Mouse (Mus musculus) embryonic facial prominence, embryonic 14.5 days (tissue): ENCODE data around the gene Parvb. TPM values are rescaled to one million over a fixed set of nuclear protein-coding genes. Genes with fewer than 3 reads are reported as not detected.

Experiments used
- ATAC-seq: fragments of 200-750 bp; cut with Nextera tagmentation; 2 replicates; pipeline ENCODE4 v1.8.0; 2017; ENCODE audit warnings: low read depth, moderate number of reproducible peaks, moderate TSS enrichment
- DNase-seq: peaks from one replicate; pipeline ENCODE4 v3.0.0-alpha.2; 2015; ENCODE audit warnings: low spot score
- H3K27ac ChIP-seq: fragments of 300-500 bp; sonication (generic); replicated peaks from 2 replicates; pipeline ENCODE4 v1.5.1; 2014; ENCODE audit warnings: low read depth, mild to moderate bottlenecking, low read length, moderate library complexity
- H3K27me3 ChIP-seq: fragments of 300-500 bp; sonication (generic); replicated peaks from 2 replicates; pipeline ENCODE4 v1.6.1; 2014; ENCODE audit warnings: low read length; ENCODE audit not compliant: control insufficient read depth, insufficient read depth
- H3K36me3 ChIP-seq: fragments of 300-500 bp; sonication (generic); 2 replicates; pipeline ENCODE4 v1.6.1; 2014; ENCODE audit warnings: low read length, mixed read lengths; ENCODE audit not compliant: control insufficient read depth, insufficient read depth
- H3K4me1 ChIP-seq: fragments of 300-500 bp; sonication (generic); 2 replicates; pipeline ENCODE4 v1.6.1; 2014; ENCODE audit warnings: antibody characterized with exemption, low read length; ENCODE audit not compliant: control insufficient read depth, insufficient read depth
- H3K4me2 ChIP-seq: fragments of 300-500 bp; sonication (generic); 2 replicates; pipeline ENCODE4 v1.6.1; 2014; ENCODE audit warnings: low read depth, mild to moderate bottlenecking, low read length, moderate library complexity, mixed read lengths
- H3K4me3 ChIP-seq: fragments of 300-500 bp; sonication (generic); 2 replicates; pipeline ENCODE4 v1.5.1; 2014; ENCODE audit warnings: low read depth, mild to moderate bottlenecking, low read length
- H3K9ac ChIP-seq: fragments of 300-500 bp; sonication (generic); 2 replicates; pipeline ENCODE4 v1.6.1; 2014; ENCODE audit warnings: low read depth, mild to moderate bottlenecking, low read length, moderate library complexity, mixed read lengths
- H3K9me3 ChIP-seq: fragments of 300-500 bp; sonication (generic); 2 replicates; pipeline ENCODE4 v1.6.1; 2016; ENCODE audit warnings: low read length; ENCODE audit not compliant: control insufficient read depth
- WGBS: fragments of 180-500 bp; shearing (Covaris S2); extraction: QIAGEN DNeasy Blood & Tissue Kit; methylation state at CpG from one replicate; pipeline ENCODE4 v1.1.7; 2014; 5-methylcytosine and 5-hydroxymethylcytosine counted together
- polyA plus RNA-seq: library from polyadenylated mRNA; unstranded; fragments of >200 nt; fragmentation: Nextera tagmentation; extraction: Ambion mirVana; gene quantifications from 2 replicates; pipeline ENCODE4 v1.2.1, GENCODE M21; 2014

Gene Parvb
- polyA plus RNA-seq, 1 experiment from 2014 or later: 7.8 TPM

- no peak overlapping the region for H3K4me3 ChIP-seq
- 73% methylated on average over 12 of the region's 12 CpGs for WGBS
- ATAC-seq (no peak), DNase-seq (no peak)
- H3K9ac ChIP-seq: no peak overlapping the region
- no peak overlapping the region for H3K27ac ChIP-seq
- no peaks in the 10 kb centered on the region for H3K36me3 ChIP-seq
- H3K4me1 ChIP-seq: 0 out of 2 replicates have a peak, but pooled peaks cover 8% of the 10 kb centered on the region
- H3K27me3 ChIP-seq: no peaks in the 10 kb centered on the region
- H3K4me2 ChIP-seq: no peak overlapping the region
- no peaks in the 10 kb centered on the region for H3K9me3 ChIP-seq
Measured at GRCm38 (mm10) chr15:84256254-84256850, 24.5 kb downstream of the Parvb start.

GRCm38 (mm10) chr15:84256864-84257263 lies 25.0 kb downstream of the Parvb start:
- DNase-seq: no peak
- Histone ChIP-seq H3K4me2 (no peak overlapping the region), H3K4me1 (0 out of 2 replicates have a peak, but pooled peaks cover 8% of the 10 kb centered on the region), H3K9me3 (no peaks in the 10 kb centered on the region), H3K4me3 (no peak overlapping the region), H3K27ac (no peak overlapping the region), H3K9ac (no peak overlapping the region), H3K36me3 (no peaks in the 10 kb centered on the region), H3K27me3 (no peaks in the 10 kb centered on the region)
- ATAC-seq: no peak
- WGBS: 90% methylated on average over 5 of the region's 5 CpGs

DNA sequence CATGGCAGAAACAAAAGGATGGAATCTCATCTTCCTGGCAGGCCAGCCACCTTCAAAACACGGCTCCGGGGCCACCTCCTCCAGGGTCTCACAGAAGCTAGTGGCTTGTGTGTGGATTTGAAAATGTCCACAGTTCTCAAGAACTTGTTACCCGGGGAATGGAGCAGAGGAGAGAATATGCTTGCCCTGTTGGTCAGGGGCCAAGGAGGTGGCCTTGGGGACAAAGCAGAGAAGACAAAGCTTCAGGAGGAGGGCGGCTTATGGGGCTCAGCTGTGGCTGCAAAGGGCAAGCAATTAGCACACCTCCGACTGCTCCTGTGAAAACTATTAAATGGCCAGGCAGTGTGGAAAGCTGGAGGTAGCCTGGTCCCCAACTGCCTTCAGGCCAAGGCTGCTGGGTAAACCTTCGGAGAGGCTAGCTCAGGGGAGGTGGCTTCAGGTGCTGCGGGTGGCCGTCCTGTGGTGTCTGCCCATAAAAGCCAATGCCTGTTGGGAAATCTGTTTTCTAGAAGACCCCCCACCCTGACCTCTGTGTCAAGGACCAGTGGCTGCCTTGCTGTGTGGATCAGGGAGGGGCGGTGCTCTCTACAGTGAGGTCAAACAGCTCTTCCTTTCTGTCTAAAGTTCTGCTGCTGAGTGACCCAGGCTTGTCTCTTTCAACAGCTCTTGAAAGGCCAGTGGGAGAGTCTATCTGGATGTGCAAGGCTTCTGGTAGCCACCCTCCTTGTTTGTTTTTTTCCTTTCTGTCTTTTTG lies 26.9 kb downstream of the Parvb start:
- Histone ChIP-seq H3K4me2 (no peak overlapping the region), H3K27me3 (no peaks in the 10 kb centered on the region), H3K27ac (no peak overlapping the region), H3K4me3 (no peak overlapping the region), H3K36me3 (no peaks in the 10 kb centered on the region), H3K9ac (no peak overlapping the region), H3K4me1 (no peaks in the 10 kb centered on the region), H3K9me3 (no peaks in the 10 kb centered on the region)
- DNase-seq (no peak), ATAC-seq (no peak)
- 64% methylated on average over 8 of the region's 9 CpGs for WGBS

GRCm38 (mm10) chr15:84260123-84260822 lies 28.4 kb downstream of the Parvb start:
- ATAC-seq: peak; percentile 77
- H3K4me2 ChIP-seq: peak overlapping the region; percentile 28
- WGBS: 25% methylated on average over 22 of the region's 22 CpGs

DNA sequence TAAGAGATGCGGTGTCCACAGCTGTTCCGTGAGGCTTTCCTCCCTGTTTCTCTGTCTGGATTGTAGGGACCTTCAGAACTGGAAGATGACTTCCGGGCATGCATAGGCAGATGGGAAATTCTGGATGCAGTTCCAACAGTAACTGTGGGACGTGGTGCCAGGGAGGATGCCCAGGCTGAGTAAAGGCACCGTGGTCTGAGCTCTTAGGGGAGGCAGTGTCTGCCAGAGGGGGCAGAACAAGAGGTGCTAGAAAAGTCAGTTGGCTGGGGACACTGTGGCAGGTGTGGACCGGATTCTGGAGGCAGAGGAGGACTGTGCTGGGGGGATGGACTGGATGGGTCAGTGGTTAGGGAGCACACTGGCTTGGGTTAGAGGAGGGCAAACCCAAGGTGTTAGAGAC lies 30.8 kb downstream of the Parvb start:
- 94% methylated on average over 6 of the region's 6 CpGs for WGBS
- H3K4me2 ChIP-seq: no peak overlapping the region
- no peaks in the 10 kb centered on the region for H3K4me1 ChIP-seq
- H3K4me3 ChIP-seq: no peak overlapping the region
- no peak overlapping the region for H3K27ac ChIP-seq
- H3K9me3 ChIP-seq: no peaks in the 10 kb centered on the region
- DNase-seq (no peak), ATAC-seq (no peak)
- no peaks in the 10 kb centered on the region for H3K36me3 ChIP-seq
- H3K27me3 ChIP-seq: no peaks in the 10 kb centered on the region
- H3K9ac ChIP-seq: no peak overlapping the region

More at GRCm38 (mm10) chr15:84260123-84260822, 28.4 kb downstream of the Parvb start:
- H3K4me1 ChIP-seq: no peaks in the 10 kb centered on the region
- no peak overlapping the region for H3K27ac ChIP-seq
- no peak overlapping the region for H3K9ac ChIP-seq
- no peak overlapping the region for H3K4me3 ChIP-seq
- H3K36me3 ChIP-seq: no peaks in the 10 kb centered on the region
- no peaks in the 10 kb centered on the region for H3K27me3 ChIP-seq
- no peaks in the 10 kb centered on the region for H3K9me3 ChIP-seq
- DNase-seq: peak; percentile 89

- DNase-seq (no peak), ATAC-seq (no peak)
- no peak overlapping the region for H3K4me2 ChIP-seq
- no peak overlapping the region for H3K4me3 ChIP-seq
- H3K9me3 ChIP-seq: no peaks in the 10 kb centered on the region
- H3K4me1 ChIP-seq: no peaks in the 10 kb centered on the region
- no peaks in the 10 kb centered on the region for H3K27me3 ChIP-seq
- no peaks in the 10 kb centered on the region for H3K36me3 ChIP-seq
- no peak overlapping the region for H3K27ac ChIP-seq
- no peak overlapping the region for H3K9ac ChIP-seq
- WGBS: 45% methylated on average over 2 of the region's 2 CpGs
Measured at GRCm38 (mm10) chr15:84263573-84263972, 31.7 kb downstream of the Parvb start.

DNA sequence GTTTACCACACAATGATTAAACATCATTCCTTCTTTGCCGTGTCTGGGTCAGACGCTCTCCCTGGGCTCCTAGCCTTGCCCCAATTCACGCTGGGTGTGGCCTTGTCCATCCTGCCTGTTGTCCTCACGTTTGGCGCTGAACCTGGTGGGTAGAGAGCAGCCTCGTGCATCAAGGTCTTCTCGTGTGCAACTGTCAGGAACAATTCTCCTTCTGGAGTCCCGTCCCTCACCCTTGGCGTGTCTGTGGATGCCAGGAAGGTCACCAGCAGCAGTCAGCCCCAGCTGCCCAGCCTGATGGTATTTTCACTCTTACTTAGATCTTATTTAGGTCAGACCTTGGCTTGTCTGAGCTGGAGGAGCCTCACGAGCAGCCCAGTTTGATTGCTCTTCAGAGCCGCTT lies 33.3 kb downstream of the Parvb start:
- DNase-seq (no peak), ATAC-seq (no peak)
- Histone ChIP-seq H3K36me3 (no peaks in the 10 kb centered on the region), H3K4me2 (no peak overlapping the region), H3K4me1 (no peaks in the 10 kb centered on the region), H3K4me3 (no peak overlapping the region), H3K27me3 (no peaks in the 10 kb centered on the region), H3K27ac (no peak overlapping the region), H3K9me3 (no peaks in the 10 kb centered on the region), H3K9ac (no peak overlapping the region)
- 70% methylated on average over 11 of the region's 11 CpGs for WGBS

DNA sequence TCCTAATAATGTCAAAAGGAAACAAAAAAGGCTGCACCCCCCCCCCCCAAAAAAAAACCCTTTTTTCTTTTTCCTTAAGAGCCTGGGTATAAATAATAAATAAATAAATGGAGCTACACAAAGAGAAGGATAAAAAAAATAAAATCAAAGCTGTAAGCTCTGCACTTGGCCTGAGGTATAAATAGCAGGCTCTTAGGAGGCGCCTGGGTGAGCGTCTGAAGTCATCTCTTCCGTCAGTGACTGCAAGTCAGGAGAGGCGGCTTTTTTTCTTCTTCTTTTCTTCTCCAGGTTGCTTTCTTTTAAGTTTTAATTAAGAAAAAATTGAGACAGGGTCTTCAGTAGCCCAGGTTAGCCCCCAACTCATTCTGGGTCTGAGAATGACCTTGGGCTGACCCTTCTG lies 34.4 kb downstream of the Parvb start:
- WGBS: 71% methylated on average over 4 of the region's 4 CpGs
- no peaks in the 10 kb centered on the region for H3K9me3 ChIP-seq
- no peaks in the 10 kb centered on the region for H3K4me1 ChIP-seq
- no peak overlapping the region for H3K4me3 ChIP-seq
- H3K9ac ChIP-seq: no peak overlapping the region
- DNase-seq: no peak
- ATAC-seq: no peak
- no peaks in the 10 kb centered on the region for H3K36me3 ChIP-seq
- H3K4me2 ChIP-seq: no peak overlapping the region
- H3K27me3 ChIP-seq: no peaks in the 10 kb centered on the region
- H3K27ac ChIP-seq: no peak overlapping the region
